Comparison of ENCODE assay signal across 17 mouse cellular contexts in genomic region chr2:109970744-109971410, GRCm38 (mm10). TPM values are rescaled to one million over a fixed set of nuclear protein-coding genes. Genes with fewer than 3 reads are reported as not detected.
DNase-seq lines count a peak whose midpoint lies in the region; ATAC-seq and TF ChIP-seq lines count a peak whose summit lies in the region.
"Had no signal": no experiment of that assay in that cellular context is flagged by ENCODE, and none has a peak within 500 bp of the region (broad histone marks: within the 10 kb centered on the region; RNA-seq: fewer than 3 reads in every experiment).

No protein-coding gene starts in this region.

- TF ChIP-seq POLR2A in kidney, adult 2 months (IDR thresholded peaks at IDR 0.05; ENCODE audit: low read depth, low read length): no peak
- no peak for TF ChIP-seq POLR2A in olfactory bulb, adult 2 months (IDR thresholded peaks at IDR 0.05; ENCODE audit: insufficient read depth, low read depth, low read length)

- H3K9me3 ChIP-seq in embryonic facial prominence, embryonic 11.5 days (replicated peaks; ENCODE audit: control insufficient read depth, low read length): no peaks in the 10 kb centered on the region
- H3K9me3 ChIP-seq in embryonic facial prominence, embryonic 10.5 days: no peaks in the 10 kb centered on the region
- no peaks in the 10 kb centered on the region for H3K9me3 ChIP-seq in embryonic facial prominence, embryonic 14.5 days (ENCODE audit: control insufficient read depth, low read length)
- no peaks in the 10 kb centered on the region for H3K9me3 ChIP-seq in forebrain, embryonic 13.5 days (replicated peaks)
- H3K9me3 ChIP-seq: forebrain, embryonic 15.5 days; limb, embryonic 13.5 days had no signal

- H3K27me3 ChIP-seq in embryonic facial prominence, embryonic 11.5 days (ENCODE audit: control insufficient read depth, insufficient read depth, low read length): no peaks in the 10 kb centered on the region
- no peaks in the 10 kb centered on the region for H3K27me3 ChIP-seq in embryonic facial prominence, embryonic 10.5 days (replicated peaks; ENCODE audit: low read depth, poor library complexity, severe bottlenecking)
- H3K27me3 ChIP-seq in kidney, adult 2 months (replicated peaks; ENCODE audit: control insufficient read depth, insufficient read depth, low read length): no peaks in the 10 kb centered on the region
- no peaks in the 10 kb centered on the region for H3K27me3 ChIP-seq in embryonic facial prominence, embryonic 14.5 days (replicated peaks; ENCODE audit: control insufficient read depth, insufficient read depth, low read length)
- H3K27me3 ChIP-seq in forebrain, embryonic 13.5 days: peaks cover 66% of the 10 kb centered on the region
- H3K27me3 ChIP-seq: limb, embryonic 13.5 days had no signal

- WGBS in embryonic facial prominence, embryonic 11.5 days: 47% methylated on average over 8 of the region's 8 CpGs
- WGBS in embryonic facial prominence, embryonic 10.5 days: 61% methylated on average over 8 of the region's 8 CpGs
- WGBS in kidney, adult 2 months: 27% methylated on average over 8 of the region's 8 CpGs
- 41% methylated on average over 8 of the region's 8 CpGs for WGBS in embryonic facial prominence, embryonic 14.5 days
- 17% methylated on average over 8 of the region's 8 CpGs for WGBS in olfactory bulb, adult 2 months
- 70% methylated on average over 8 of the region's 8 CpGs for WGBS in forebrain, embryonic 13.5 days

- no peak overlapping the region for H3K4me3 ChIP-seq in embryonic facial prominence, embryonic 11.5 days (ENCODE audit: low read depth, low read length)
- H3K4me3 ChIP-seq in embryonic facial prominence, embryonic 10.5 days: no peak overlapping the region
- no peak overlapping the region for H3K4me3 ChIP-seq in kidney, adult 2 months (ENCODE audit: insufficient read depth, low read depth, low read length)
- no peak overlapping the region for H3K4me3 ChIP-seq in embryonic facial prominence, embryonic 14.5 days (ENCODE audit: low read depth, low read length)
- H3K4me3 ChIP-seq in olfactory bulb, adult 2 months (ENCODE audit: insufficient read depth, low read depth, low read length): no peak overlapping the region; the same call in 1 of the 2 replicates
- no peak overlapping the region for H3K4me3 ChIP-seq in forebrain, embryonic 13.5 days
- H3K4me3 ChIP-seq: erythroblast, embryonic 14.5 days; forebrain, embryonic 15.5 days; limb, embryonic 13.5 days had no signal

- no peak for TF ChIP-seq CTCF in kidney, adult 2 months (conservative IDR thresholded peaks at IDR 0.05; ENCODE audit: insufficient read depth, insufficient read length, low read depth, low read length)
- no peak for TF ChIP-seq CTCF in olfactory bulb, adult 2 months (IDR thresholded peaks at IDR 0.05; ENCODE audit: insufficient read depth, low read depth, low read length)

- H3K36me3 ChIP-seq in embryonic facial prominence, embryonic 11.5 days (replicated peaks; ENCODE audit: control insufficient read depth, insufficient read depth, low read depth, low read length): no peaks in the 10 kb centered on the region
- H3K36me3 ChIP-seq in embryonic facial prominence, embryonic 10.5 days (replicated peaks): peaks cover 9% of the 10 kb centered on the region
- peaks cover 2% of the 10 kb centered on the region; the same call in 1 of the 2 replicates for H3K36me3 ChIP-seq in kidney, adult 2 months (ENCODE audit: control insufficient read depth, insufficient read depth, low read length)
- H3K36me3 ChIP-seq in embryonic facial prominence, embryonic 14.5 days (ENCODE audit: control insufficient read depth, insufficient read depth, low read length): peaks cover 5% of the 10 kb centered on the region; the same call in 1 of the 2 replicates
- H3K36me3 ChIP-seq in forebrain, embryonic 13.5 days (ENCODE audit: poor library complexity, severe bottlenecking): no peaks in the 10 kb centered on the region
- H3K36me3 ChIP-seq: forebrain, embryonic 15.5 days had no signal

- no peaks in the 10 kb centered on the region for H3K4me1 ChIP-seq in embryonic facial prominence, embryonic 11.5 days (ENCODE audit: control insufficient read depth, insufficient read depth, low read length)
- peaks cover 25% of the 10 kb centered on the region for H3K4me1 ChIP-seq in embryonic facial prominence, embryonic 10.5 days
- peaks cover 36% of the 10 kb centered on the region for H3K4me1 ChIP-seq in kidney, adult 2 months (ENCODE audit: control insufficient read depth, insufficient read depth, low read length)
- H3K4me1 ChIP-seq in embryonic facial prominence, embryonic 14.5 days (ENCODE audit: control insufficient read depth, insufficient read depth, low read length): peaks cover 30% of the 10 kb centered on the region
- H3K4me1 ChIP-seq in olfactory bulb, adult 2 months (ENCODE audit: control insufficient read depth, insufficient read depth, low read length): peaks cover 5% of the 10 kb centered on the region
- H3K4me1 ChIP-seq in forebrain, embryonic 13.5 days: no peaks in the 10 kb centered on the region
- H3K4me1 ChIP-seq: forebrain, embryonic 15.5 days had no signal

- H3K4me2 ChIP-seq in embryonic facial prominence, embryonic 11.5 days (ENCODE audit: low read depth, low read length): no peak overlapping the region
- no peak overlapping the region for H3K4me2 ChIP-seq in embryonic facial prominence, embryonic 14.5 days (ENCODE audit: low read depth, low read length)
- no peak overlapping the region for H3K4me2 ChIP-seq in forebrain, embryonic 13.5 days
- H3K4me2 ChIP-seq: forebrain, embryonic 15.5 days; limb, embryonic 13.5 days; midbrain, embryonic 11.5 days had no signal

- peak; percentile 35 for DNase-seq in embryonic facial prominence, embryonic 11.5 days (ENCODE audit: low spot score)
- no peak for DNase-seq in embryonic facial prominence, embryonic 10.5 days (ENCODE audit: low spot score)
- no peak for DNase-seq in kidney, adult 2 months
- no peak for DNase-seq in kidney, adult 9 months
- no peak for DNase-seq in embryonic facial prominence, embryonic 14.5 days (ENCODE audit: low spot score)
- no peak for DNase-seq in spleen, adult 18-20 months
- DNase-seq: adrenal gland, postnatal 10 days; cerebellum, adult 2 months; lung, adult 18-20 months; lung, postnatal 4 days; thymus, postnatal 14 days had no signal

- H3K27ac ChIP-seq in embryonic facial prominence, embryonic 11.5 days (replicated peaks; ENCODE audit: low read depth, low read length): no peak overlapping the region
- H3K27ac ChIP-seq in embryonic facial prominence, embryonic 10.5 days (replicated peaks): no peak overlapping the region
- H3K27ac ChIP-seq in kidney, adult 2 months (ENCODE audit: insufficient read depth, low read depth, low read length): peak overlapping the region; percentile 82
- H3K27ac ChIP-seq in embryonic facial prominence, embryonic 14.5 days (replicated peaks; ENCODE audit: low read depth, low read length): peak overlapping the region; percentile 18; the same call in 1 of the 2 replicates
- peak overlapping the region; percentile 60; the same call in 1 of the 2 replicates for H3K27ac ChIP-seq in olfactory bulb, adult 2 months (ENCODE audit: insufficient read depth, low read depth, low read length)
- no peak overlapping the region for H3K27ac ChIP-seq in forebrain, embryonic 13.5 days
- H3K27ac ChIP-seq: forebrain, embryonic 15.5 days had no signal

- no peak overlapping the region for H3K9ac ChIP-seq in embryonic facial prominence, embryonic 11.5 days (replicated peaks; ENCODE audit: low read length)
- H3K9ac ChIP-seq in embryonic facial prominence, embryonic 14.5 days (ENCODE audit: low read depth, low read length): no peak overlapping the region
- H3K9ac ChIP-seq in forebrain, embryonic 13.5 days: no peak overlapping the region
- H3K9ac ChIP-seq: forebrain, embryonic 15.5 days; limb, embryonic 13.5 days had no signal

- no peak for ATAC-seq in embryonic facial prominence, embryonic 11.5 days (replicated peaks; ENCODE audit: insufficient number of reproducible peaks, low FRiP score, low TSS enrichment, low read depth)
- ATAC-seq in embryonic facial prominence, embryonic 14.5 days (ENCODE audit: low read depth): no peak
- ATAC-seq in forebrain, embryonic 13.5 days: no peak
- ATAC-seq: forebrain, embryonic 15.5 days had no signal

RNA-seq across cellular contexts. Expression of gene Ccdc34, which starts 46.7 kb away (rescaled TPM):
- polyA plus RNA-seq in embryonic facial prominence, embryonic 11.5 days (2014; fragmentation: Nextera tagmentation; extraction: Ambion mirVana): 53.3 and 66.1 TPM in 2 replicates
- 57.1 and 63.6 TPM in 2 replicates for polyA plus RNA-seq in embryonic facial prominence, embryonic 10.5 days (2016; fragmentation: Nextera tagmentation; extraction: Ambion mirVana)
- polyA plus RNA-seq in kidney, adult 2 months (2012; rRNA removed): 4.2 and 4.6 TPM in 2 replicates
- 36.1 and 37.7 TPM in 2 replicates for polyA plus RNA-seq in embryonic facial prominence, embryonic 14.5 days (2014; fragmentation: Nextera tagmentation; extraction: Ambion mirVana)
- polyA plus RNA-seq in olfactory bulb, adult 2 months (2012; ENCODE audit: insufficient read depth, insufficient read length, low replicate concordance, missing spikeins): not detected in 2 replicates
- 52.7 and 57.9 TPM in 2 replicates for polyA plus RNA-seq in forebrain, embryonic 13.5 days (2015; fragmentation: Nextera tagmentation; extraction: Ambion mirVana)

RNA-seq across cellular contexts. Expression of gene Lgr4, which starts 53.4 kb away (rescaled TPM):
- 17.2 and 20.9 TPM in 2 replicates for polyA plus RNA-seq in embryonic facial prominence, embryonic 11.5 days (2014; fragmentation: Nextera tagmentation; extraction: Ambion mirVana)
- polyA plus RNA-seq in embryonic facial prominence, embryonic 10.5 days (2016; fragmentation: Nextera tagmentation; extraction: Ambion mirVana): 14.1 and 14.6 TPM in 2 replicates
- polyA plus RNA-seq in kidney, adult 2 months (2012; rRNA removed): 106 and 131 TPM in 2 replicates
- polyA plus RNA-seq in embryonic facial prominence, embryonic 14.5 days (2014; fragmentation: Nextera tagmentation; extraction: Ambion mirVana): 24.6 and 25.0 TPM in 2 replicates
- not detected in 2 replicates for polyA plus RNA-seq in olfactory bulb, adult 2 months (2012; ENCODE audit: insufficient read depth, insufficient read length, low replicate concordance, missing spikeins)
- polyA plus RNA-seq in forebrain, embryonic 13.5 days (2015; fragmentation: Nextera tagmentation; extraction: Ambion mirVana): 2.7 and 3.5 TPM in 2 replicates

Comparison
In these comparisons a context has a peak if more than half of its experiments do, and no peak if none do; other contexts are left out.
1. H3K27ac ChIP-seq: peak in kidney, adult 2 months (single experiment), embryonic facial prominence, embryonic 14.5 days (single experiment) and olfactory bulb, adult 2 months (single experiment); none in embryonic facial prominence, embryonic 11.5 days (single experiment), embryonic facial prominence, embryonic 10.5 days (single experiment) and forebrain, embryonic 13.5 days (single experiment).